In the genomic region with DNA sequence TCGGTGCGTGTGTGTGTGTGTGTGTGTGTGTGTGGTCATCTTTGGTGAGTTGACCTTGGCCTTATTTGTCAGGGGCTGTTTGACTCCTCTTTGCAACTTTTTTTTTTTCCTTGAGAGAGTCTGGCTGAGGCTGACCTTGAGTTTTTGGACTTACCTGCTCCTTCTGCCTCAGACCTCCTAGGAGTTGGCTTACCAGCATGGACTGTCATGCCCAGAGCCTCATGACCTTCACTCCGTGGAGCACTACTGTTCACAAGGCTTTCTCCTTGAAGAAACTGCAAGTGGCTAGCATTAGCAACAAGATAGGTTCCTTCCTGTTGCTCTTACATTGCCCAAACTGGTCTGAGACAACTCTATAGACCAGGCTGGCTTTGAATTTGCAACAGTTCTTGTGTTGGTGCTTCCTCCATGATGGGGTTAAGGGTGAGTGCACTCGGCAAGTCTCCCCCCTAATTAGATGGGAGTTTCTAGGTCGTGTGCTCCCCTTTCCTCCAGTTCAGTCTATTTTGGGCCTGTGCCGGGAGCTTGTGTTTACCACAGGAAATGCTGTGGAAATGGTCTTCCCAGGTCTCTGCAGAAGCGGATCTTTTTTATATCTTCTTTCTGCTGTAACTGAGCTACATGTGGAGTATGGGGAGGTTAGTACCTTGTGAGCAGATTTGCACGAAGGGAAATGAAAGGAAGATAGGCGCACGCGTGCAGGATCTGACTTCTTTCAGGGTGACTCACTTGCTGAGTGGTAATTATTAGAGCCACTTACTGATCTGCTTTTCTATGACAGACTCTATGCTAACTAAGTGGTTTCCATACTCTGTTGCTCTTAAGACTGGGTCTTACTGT, we compare ENCODE assay signal across 8 mouse cellular contexts. TPM values are rescaled to one million over a fixed set of nuclear protein-coding genes. Genes with fewer than 3 reads are reported as not detected.
DNase-seq lines count a peak whose midpoint lies in the region; ATAC-seq and TF ChIP-seq lines count a peak whose summit lies in the region.

No protein-coding gene starts in this region.

- H3K27ac ChIP-seq in lung, embryonic 15.5 days = peak overlapping the region; percentile 40
- peak overlapping the region; percentile 86 for H3K27ac ChIP-seq in brown adipose tissue, adult 24 weeks (replicated peaks; ENCODE audit: low read depth, low read length)
- peak overlapping the region; percentile 25; the same call in 1 of the 2 replicates for H3K27ac ChIP-seq in kidney, embryonic 14.5 days (ENCODE audit: low read depth, low read length)
- peak overlapping the region; percentile 77 for H3K27ac ChIP-seq in small intestine, adult 2 months (ENCODE audit: insufficient read depth, low read depth, low read length)
- no peak overlapping the region for H3K27ac ChIP-seq in forebrain, embryonic 11.5 days (ENCODE audit: low read depth, low read length)
- H3K27ac ChIP-seq in midbrain, embryonic 10.5 days (replicated peaks) = no peak overlapping the region

- DNase-seq in lung, adult 2 months = no peak
- DNase-seq in forebrain, embryonic 11.5 days (ENCODE audit: low spot score) = no peak
- DNase-seq in midbrain, embryonic 10.5 days (ENCODE audit: low spot score) = no peak
- no peak for DNase-seq in embryo, embryonic 9.5 days (ENCODE audit: extremely low spot score)

- no peak for TF ChIP-seq POLR2A in lung, adult 2 months (IDR thresholded peaks at IDR 0.05; ENCODE audit: borderline replicate concordance, extremely low read depth, low read depth, low read length)
- TF ChIP-seq POLR2A in small intestine, adult 2 months (IDR thresholded peaks at IDR 0.05; ENCODE audit: low read depth, low read length) = no peak

- H3K36me3 ChIP-seq in lung, embryonic 15.5 days = peaks cover 30% of the 10 kb centered on the region
- H3K36me3 ChIP-seq in kidney, embryonic 14.5 days (ENCODE audit: control insufficient read depth, insufficient read depth, low read length) = peaks cover 51% of the 10 kb centered on the region
- H3K36me3 ChIP-seq in small intestine, adult 2 months (ENCODE audit: control insufficient read depth, insufficient read depth, low read length) = peaks cover 2% of the 10 kb centered on the region; the same call in 1 of the 2 replicates
- peaks cover 4% of the 10 kb centered on the region; the same call in 1 of the 2 replicates for H3K36me3 ChIP-seq in forebrain, embryonic 11.5 days (ENCODE audit: control insufficient read depth, insufficient read depth, low read length)
- H3K36me3 ChIP-seq in midbrain, embryonic 10.5 days = peaks cover 99% of the 10 kb centered on the region

- 0 out of 2 replicates have a peak, but pooled peaks cover 6% of the 10 kb centered on the region for H3K4me1 ChIP-seq in lung, embryonic 15.5 days
- peaks cover 15% of the 10 kb centered on the region for H3K4me1 ChIP-seq in lung, adult 2 months (ENCODE audit: control insufficient read depth, insufficient read depth, low read length)
- H3K4me1 ChIP-seq in brown adipose tissue, adult 24 weeks (ENCODE audit: control insufficient read depth, insufficient read depth, insufficient read length, low read length) = peaks cover 33% of the 10 kb centered on the region
- H3K4me1 ChIP-seq in kidney, embryonic 14.5 days (ENCODE audit: control insufficient read depth, insufficient read depth, low read length) = no peaks in the 10 kb centered on the region
- H3K4me1 ChIP-seq in small intestine, adult 2 months (ENCODE audit: control insufficient read depth, insufficient read depth, insufficient read length, low read length) = peaks cover 2% of the 10 kb centered on the region; the same call in 1 of the 2 replicates
- no peaks in the 10 kb centered on the region for H3K4me1 ChIP-seq in forebrain, embryonic 11.5 days (replicated peaks; ENCODE audit: control insufficient read depth, insufficient read depth, low read length)
- no peaks in the 10 kb centered on the region for H3K4me1 ChIP-seq in midbrain, embryonic 10.5 days

- no peaks in the 10 kb centered on the region for H3K9me3 ChIP-seq in lung, embryonic 15.5 days
- H3K9me3 ChIP-seq in kidney, embryonic 14.5 days (ENCODE audit: control insufficient read depth, low read length) = no peaks in the 10 kb centered on the region
- no peaks in the 10 kb centered on the region for H3K9me3 ChIP-seq in forebrain, embryonic 11.5 days (ENCODE audit: control insufficient read depth, low read length)
- no peaks in the 10 kb centered on the region for H3K9me3 ChIP-seq in midbrain, embryonic 10.5 days (replicated peaks)

- no peak overlapping the region for H3K4me2 ChIP-seq in lung, embryonic 15.5 days
- no peak overlapping the region for H3K4me2 ChIP-seq in kidney, embryonic 14.5 days (replicated peaks; ENCODE audit: low read depth, low read length)
- no peak overlapping the region for H3K4me2 ChIP-seq in forebrain, embryonic 11.5 days (ENCODE audit: low read depth, low read length, severe bottlenecking)

- no peaks in the 10 kb centered on the region for H3K27me3 ChIP-seq in lung, embryonic 15.5 days
- no peaks in the 10 kb centered on the region for H3K27me3 ChIP-seq in kidney, embryonic 14.5 days (ENCODE audit: control insufficient read depth, insufficient read depth, low read length)
- no peaks in the 10 kb centered on the region for H3K27me3 ChIP-seq in small intestine, adult 2 months (ENCODE audit: control insufficient read depth, insufficient read depth, low read length)
- H3K27me3 ChIP-seq in forebrain, embryonic 11.5 days (ENCODE audit: control insufficient read depth, insufficient read depth, low read length) = no peaks in the 10 kb centered on the region
- H3K27me3 ChIP-seq in midbrain, embryonic 10.5 days (ENCODE audit: low read depth, poor library complexity, severe bottlenecking) = no peaks in the 10 kb centered on the region

- no peak overlapping the region for H3K9ac ChIP-seq in lung, embryonic 15.5 days
- no peak overlapping the region for H3K9ac ChIP-seq in kidney, embryonic 14.5 days (ENCODE audit: low read depth, low read length)
- H3K9ac ChIP-seq in forebrain, embryonic 11.5 days (ENCODE audit: low read length) = no peak overlapping the region

- H3K4me3 ChIP-seq in lung, embryonic 15.5 days = no peak overlapping the region
- H3K4me3 ChIP-seq in lung, adult 2 months (replicated peaks; ENCODE audit: extremely low read depth, low read depth, low read length) = no peak overlapping the region
- peak overlapping the region; percentile 6; the same call in 1 of the 2 replicates for H3K4me3 ChIP-seq in brown adipose tissue, adult 24 weeks (ENCODE audit: insufficient read depth, low read depth, low read length)
- H3K4me3 ChIP-seq in kidney, embryonic 14.5 days (ENCODE audit: low read length) = no peak overlapping the region
- no peak overlapping the region for H3K4me3 ChIP-seq in small intestine, adult 2 months (ENCODE audit: low read depth, low read length)
- no peak overlapping the region for H3K4me3 ChIP-seq in forebrain, embryonic 11.5 days (ENCODE audit: low read depth, low read length)
- no peak overlapping the region for H3K4me3 ChIP-seq in midbrain, embryonic 10.5 days

- WGBS in lung, embryonic 15.5 days = 73% methylated on average over 11 of the region's 11 CpGs
- 40% methylated on average over 11 of the region's 11 CpGs for WGBS in lung, adult 2 months
- WGBS in kidney, embryonic 14.5 days = 75% methylated on average over 11 of the region's 11 CpGs
- WGBS in small intestine, adult 2 months = 65% methylated on average over 11 of the region's 11 CpGs
- WGBS in forebrain, embryonic 11.5 days = 92% methylated on average over 11 of the region's 11 CpGs
- 87% methylated on average over 11 of the region's 11 CpGs for WGBS in midbrain, embryonic 10.5 days

- no peak for ATAC-seq in lung, embryonic 15.5 days (ENCODE audit: borderline replicate concordance, extremely low read depth, low FRiP score, low TSS enrichment)
- no peak for ATAC-seq in kidney, embryonic 14.5 days (ENCODE audit: low FRiP score, low TSS enrichment)
- ATAC-seq in forebrain, embryonic 11.5 days (replicated peaks; ENCODE audit: low FRiP score) = no peak

- TF ChIP-seq CTCF in lung, adult 2 months (IDR thresholded peaks at IDR 0.05; ENCODE audit: insufficient read depth, low read length) = no peak
- TF ChIP-seq CTCF in small intestine, adult 2 months (IDR thresholded peaks at IDR 0.05; ENCODE audit: extremely low read depth, insufficient read length, insufficient replicate concordance, low read depth, low read length) = no peak

RNA-seq across cellular contexts. Expression of a gene that starts 54.0 kb away (rescaled TPM):
- 3.7 and 4.0 TPM in 2 replicates for polyA plus RNA-seq in lung, embryonic 15.5 days (2015; fragmentation: Nextera tagmentation; extraction: Ambion mirVana)
- 0.96 and 1.2 TPM in 2 replicates for polyA plus RNA-seq in lung, adult 2 months (2012; rRNA removed)
- 1.5 and 2.0 TPM in 2 replicates for polyA plus RNA-seq in brown adipose tissue, adult 24 weeks (2012; ENCODE audit: insufficient read depth, insufficient read length, missing spikeins)
- polyA plus RNA-seq in kidney, embryonic 14.5 days (2014; fragmentation: Nextera tagmentation; extraction: Ambion mirVana) = 4.5 and 6.4 TPM in 2 replicates
- 0.19 and 0.48 TPM in 2 replicates for polyA plus RNA-seq in small intestine, adult 2 months (2012; rRNA removed)
- polyA plus RNA-seq in forebrain, embryonic 11.5 days (2014; fragmentation: Nextera tagmentation; extraction: Ambion mirVana) = 3.6 and 4.5 TPM in 2 replicates
- polyA plus RNA-seq in midbrain, embryonic 10.5 days (2016; fragmentation: Nextera tagmentation; extraction: Ambion mirVana) = 3.1 and 3.4 TPM in 2 replicates

RNA-seq across cellular contexts. Expression of a gene that starts 54.4 kb away (rescaled TPM):
- 64.7 and 68.5 TPM in 2 replicates for polyA plus RNA-seq in lung, embryonic 15.5 days (2015; fragmentation: Nextera tagmentation; extraction: Ambion mirVana)
- polyA plus RNA-seq in lung, adult 2 months (2012; rRNA removed) = 157 and 282 TPM in 2 replicates
- polyA plus RNA-seq in brown adipose tissue, adult 24 weeks (2012; ENCODE audit: insufficient read depth, insufficient read length, missing spikeins) = 42.6 and 48.3 TPM in 2 replicates
- polyA plus RNA-seq in kidney, embryonic 14.5 days (2014; fragmentation: Nextera tagmentation; extraction: Ambion mirVana) = 74.2 TPM in 2 replicates
- 234 and 518 TPM in 2 replicates for polyA plus RNA-seq in small intestine, adult 2 months (2012; rRNA removed)
- polyA plus RNA-seq in forebrain, embryonic 11.5 days (2014; fragmentation: Nextera tagmentation; extraction: Ambion mirVana) = 78.0 and 84.0 TPM in 2 replicates
- 64.7 and 70.3 TPM in 2 replicates for polyA plus RNA-seq in midbrain, embryonic 10.5 days (2016; fragmentation: Nextera tagmentation; extraction: Ambion mirVana)

Comparison
In these comparisons a context has a peak if more than half of its experiments do, and no peak if none do; other contexts are left out.
1. H3K27ac ChIP-seq: peak in lung, embryonic 15.5 days (single experiment), brown adipose tissue, adult 24 weeks (single experiment), kidney, embryonic 14.5 days (single experiment) and small intestine, adult 2 months (single experiment); none in forebrain, embryonic 11.5 days (single experiment) and midbrain, embryonic 10.5 days (single experiment).